Mouse (Mus musculus): ENCODE results near the gene Gm5414.

Gm5414 gene

GRCm38 (mm10) chr15:101627884-101628283, at the start of gene Gm5414:
TSS of gene Gm5414 (minus strand) at chr15:101628188.
- in situ Hi-C loops (cut with MboI, MseI): no loop called here

GRCm38 (mm10) chr15:101675978-101676377, 48.0 kb upstream of the Gm5414 start:
- in situ Hi-C loops (cut with MboI, MseI): no loop called here

- in situ Hi-C loops (cut with MboI, MseI): no loop called here
Measured at GRCm38 (mm10) chr15:101652736-101653265, 24.8 kb upstream of the Gm5414 start.

DNA sequence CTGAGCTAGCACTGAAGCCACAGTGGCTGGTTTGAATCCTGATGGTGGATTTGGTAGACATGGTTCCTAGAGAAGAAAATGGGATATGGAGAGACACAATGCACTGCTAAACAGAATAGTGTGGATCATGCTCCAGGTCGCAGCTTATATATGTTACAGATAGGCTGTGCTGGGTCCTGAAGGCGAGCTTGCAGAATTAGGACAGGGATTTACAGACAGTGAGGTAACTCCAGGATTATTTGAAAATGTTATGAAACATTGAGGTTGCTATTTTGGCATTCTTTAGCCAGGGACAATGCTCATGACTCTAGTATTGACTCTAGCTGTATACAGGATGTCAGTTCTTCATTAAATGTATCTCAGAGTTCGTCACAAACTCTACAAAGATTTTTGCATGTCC, 19.3 kb upstream of the Gm5414 start, which contains the start of gene Gm5478:
Gene Gm5478 (minus strand): TSS at position 101 of the 400 bp plus-strand sequence.
- in situ Hi-C loops (cut with MboI, MseI): loop anchor here in 1 of 2 experiments (10.0 kb wide), 2 partner anchors 288 to 582 kb away; no protein-coding TSS in a partner anchor

DNA sequence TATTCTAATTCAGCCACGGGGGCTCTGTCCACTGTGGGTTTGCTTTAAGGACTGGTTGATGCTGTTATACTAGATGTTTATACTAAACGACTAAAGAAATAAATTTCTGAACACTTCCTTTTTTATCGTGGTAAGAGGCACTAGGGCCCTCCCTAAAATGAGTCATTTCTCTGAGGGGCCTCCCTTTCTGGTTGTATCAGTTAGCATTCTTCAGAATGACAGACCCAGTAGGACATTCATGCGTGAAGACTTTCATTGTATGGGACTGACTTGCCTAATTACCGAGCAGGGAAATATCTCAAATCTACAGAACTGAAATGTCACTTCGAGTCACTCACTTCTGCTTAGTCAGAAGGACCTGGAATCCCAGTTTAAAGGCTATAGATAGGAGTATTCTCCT, 28.9 kb downstream of the Gm5414 start:
- in situ Hi-C loops (cut with MboI, MseI): no loop called here

GRCm38 (mm10) chr15:101588216-101588615, 39.8 kb downstream of the Gm5414 start:
- in situ Hi-C loops (cut with MboI, MseI): no loop called here

DNA sequence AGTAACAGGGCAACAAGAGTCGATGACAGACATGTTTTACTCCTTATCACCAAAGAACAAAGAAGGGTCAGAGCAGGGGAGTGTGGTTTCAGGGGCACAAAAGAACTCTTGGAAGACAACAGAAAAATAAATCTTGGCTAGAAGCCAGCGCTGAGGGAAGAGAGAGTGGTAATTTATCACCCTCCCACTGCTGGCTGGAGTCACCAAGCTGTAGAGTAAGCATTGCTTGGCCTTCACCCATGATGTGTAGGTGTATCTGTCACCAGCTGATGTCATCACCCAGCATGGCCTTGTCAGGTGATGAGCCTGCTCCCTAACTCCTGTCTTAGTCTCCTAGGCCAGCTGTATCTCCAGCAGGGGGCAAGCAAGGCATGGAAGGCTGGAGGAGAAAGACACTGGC, 43.5 kb downstream of the Gm5414 start:
- in situ Hi-C loops (cut with MboI, MseI): no loop called here

GRCm38 (mm10) chr15:101583211-101583965, 44.6 kb downstream of the Gm5414 start:
- in situ Hi-C loops (cut with MboI, MseI): no loop called here

DNA sequence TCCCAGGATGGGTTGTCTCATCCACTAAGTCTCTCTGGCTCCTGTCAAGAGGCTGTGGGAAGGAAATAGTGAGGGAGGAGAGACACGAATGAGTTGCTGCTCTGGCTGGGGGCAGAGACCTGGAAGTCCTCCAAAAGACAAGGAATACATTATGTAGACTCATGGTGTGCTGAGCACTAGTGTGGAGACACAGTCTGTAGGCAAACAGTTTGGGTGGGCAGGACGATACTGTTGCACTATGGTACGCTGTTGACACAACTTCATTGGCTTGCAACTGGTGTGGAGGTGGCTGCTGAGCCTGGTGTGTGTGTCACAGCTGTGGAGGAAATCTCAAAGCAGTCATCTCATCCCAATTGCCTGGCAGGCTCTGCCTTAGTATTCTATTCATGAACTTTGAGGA, 46.3 kb downstream of the Gm5414 start:
- in situ Hi-C loops (cut with MboI, MseI): no loop called here

- in situ Hi-C loops (cut with MboI, MseI): loop anchor here in 1 of 2 experiments (5.0 kb wide), 1 partner anchor 753 kb away; no protein-coding TSS in a partner anchor
Measured at GRCm38 (mm10) chr15:101575506-101575905, 52.5 kb downstream of the Gm5414 start.

Data from T-helper 17 cell (primary cell).